Mouse (Mus musculus) embryo, embryonic 11.5 days (tissue): ENCODE results near the gene Olfr239.
"Not testable (repeated sequence)": the region's sequence is repeated elsewhere in the genome, so short reads cannot be mapped to it uniquely, and the experiment has no call there.

Experiments
- DNase-seq: peaks from one replicate; pipeline ENCODE4 v3.0.0-alpha.2; 2012; ENCODE audit warnings: low read depth, low spot score

Olfr239 gene

GRCm38 (mm10) chr17:33191002-33191401 is at the start of gene Olfr239:
TSS of gene Olfr239 (plus strand) at chr17:33191302.
- not testable (repeated sequence) for DNase-seq

- DNase-seq: not testable (repeated sequence)
Observed at GRCm38 (mm10) chr17:33168147-33168546, 23.0 kb upstream of the Olfr239 start, which contains the start of gene Olfr55. TSS of gene Olfr55 (plus strand) at chr17:33168447.

DNA sequence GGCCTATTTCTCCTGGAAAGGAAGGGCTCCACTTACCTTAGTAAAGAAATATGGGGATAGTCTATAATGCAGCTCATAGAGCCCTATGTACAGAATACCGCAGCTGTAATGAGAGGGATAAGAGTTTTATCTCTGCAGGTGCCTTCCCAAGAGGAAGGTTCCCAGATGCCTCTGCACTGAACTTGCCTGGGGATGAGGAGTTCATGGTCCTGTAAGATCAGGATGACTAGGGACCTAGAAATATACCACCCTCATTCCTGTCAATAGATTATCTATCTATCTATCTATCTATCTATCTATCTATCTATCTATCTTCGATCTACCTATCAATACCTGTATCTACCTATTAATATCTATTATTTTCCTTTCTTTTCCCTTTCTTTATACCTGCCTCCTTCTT is 30.5 kb downstream of the Olfr239 start, which contains the start of gene Olfr1564:
Gene Olfr1564, minus strand, starts transcription at position 101 of the 400 bp plus-strand sequence.
- DNase-seq: no peak

DNA sequence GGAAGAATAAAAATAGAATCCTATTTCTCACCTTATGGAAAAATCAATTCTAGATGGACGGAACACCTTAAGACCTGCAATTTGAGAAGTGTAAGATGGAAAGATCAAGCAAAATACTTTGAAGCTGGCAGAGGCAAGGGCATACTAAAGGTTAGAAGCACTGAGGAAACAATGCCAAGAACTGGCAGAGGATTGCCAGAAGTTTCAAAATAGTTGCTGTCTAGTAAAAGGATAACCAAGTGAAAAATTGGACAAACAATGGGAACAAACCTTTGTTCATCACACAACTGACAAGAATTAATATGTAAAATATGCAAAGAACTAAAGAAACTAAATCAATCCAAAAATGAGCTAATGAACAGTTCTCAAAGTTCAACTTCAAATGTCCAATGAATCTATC is 45.5 kb downstream of the Olfr239 start:
- DNase-seq: not testable (repeated sequence)
